Mouse (Mus musculus) liver, embryonic 15.5 days (tissue): Measurements from ENCODE around the gene Ube2cbp. TPM values are rescaled to one million over a fixed set of nuclear protein-coding genes. Genes with fewer than 3 reads are reported as not detected.

ENCODE experiments used
- ATAC-seq: fragments of 200-750 bp; cut with Nextera tagmentation; 2 replicates; pipeline ENCODE4 v1.8.0; 2017; ENCODE audit warnings: moderate number of reproducible peaks, mild to moderate bottlenecking, moderate library complexity; ENCODE audit not compliant: insufficient read depth
- H3K27ac ChIP-seq: fragments of 300-500 bp; sonication (generic); replicated peaks from 2 replicates; pipeline ENCODE4 v1.5.1; 2015; ENCODE audit warnings: mild to moderate bottlenecking, inconsistent platforms
- H3K27me3 ChIP-seq: fragments of 300-500 bp; sonication (generic); 2 replicates; pipeline ENCODE4 v1.6.1; 2015; ENCODE audit warnings: mild to moderate bottlenecking, inconsistent platforms
- H3K36me3 ChIP-seq: fragments of 300-500 bp; sonication (generic); replicated peaks from 2 replicates; pipeline ENCODE4 v1.6.1; 2015; ENCODE audit warnings: moderate library complexity, mild to moderate bottlenecking, inconsistent platforms
- H3K4me1 ChIP-seq: fragments of 300-500 bp; sonication (generic); replicated peaks from 2 replicates; pipeline ENCODE4 v1.6.1; 2015; ENCODE audit warnings: inconsistent platforms
- H3K4me2 ChIP-seq: fragments of 300-500 bp; sonication (generic); 2 replicates; pipeline ENCODE4 v1.6.1; 2015; ENCODE audit warnings: moderate library complexity, mild to moderate bottlenecking, inconsistent platforms
- H3K4me3 ChIP-seq: fragments of 300-500 bp; sonication (generic); replicated peaks from 2 replicates; pipeline ENCODE4 v1.5.1; 2015; ENCODE audit warnings: mild to moderate bottlenecking, inconsistent platforms
- H3K9ac ChIP-seq: fragments of 300-500 bp; sonication (generic); 2 replicates; pipeline ENCODE4 v1.6.1; 2015; ENCODE audit warnings: moderate library complexity, mild to moderate bottlenecking, inconsistent platforms
- H3K9me3 ChIP-seq: fragments of 300-500 bp; sonication (generic); replicated peaks from 2 replicates; pipeline ENCODE4 v1.6.1; 2016; ENCODE audit warnings: inconsistent platforms
- WGBS: fragments of 180-500 bp; shearing (Covaris S2); methylation state at CpG from one replicate; pipeline ENCODE4 v1.1.7; 2015; ENCODE audit warnings: mixed read lengths; ENCODE audit not compliant: insufficient replicate concordance; 5-methylcytosine and 5-hydroxymethylcytosine counted together
- polyA plus RNA-seq: library from polyadenylated mRNA; unstranded; fragments of >200 nt; fragmentation: Nextera tagmentation; extraction: Ambion mirVana; gene quantifications from 2 replicates; pipeline ENCODE4 v1.2.1, GENCODE M21; 2015

Gene Ube2cbp
- 1.8 and 2.3 TPM in 2 replicates for polyA plus RNA-seq

- Histone ChIP-seq H3K9me3 (no peaks in the 10 kb centered on the region), H3K4me3 (peak within 1 kb of the TSS; percentile 73), H3K27me3 (peaks cover 3% of the 10 kb centered on the region; the same call in 1 of the 2 replicates), H3K9ac (peak within 1 kb of the TSS; percentile 69), H3K36me3 (no peaks in the 10 kb centered on the region), H3K4me1 (peaks cover 30% of the 10 kb centered on the region), H3K27ac (peak within 1 kb of the TSS; percentile 68), H3K4me2 (peak within 1 kb of the TSS; percentile 97)
- WGBS = 2% methylated on average over 70 of the region's 70 CpGs
- peak; percentile 79 for ATAC-seq
Observed at GRCm38 (mm10) chr9:86464151-86465105, at the start of gene Ube2cbp. Ube2cbp (minus strand) TSS chr9:86464950.

GRCm38 (mm10) chr9:86514390-86514789 lies 49.6 kb upstream of the Ube2cbp start:
- H3K9ac ChIP-seq = no peak overlapping the region
- no peaks in the 10 kb centered on the region for H3K9me3 ChIP-seq
- H3K36me3 ChIP-seq = peaks cover 41% of the 10 kb centered on the region
- H3K27me3 ChIP-seq = no peaks in the 10 kb centered on the region
- no peak overlapping the region for H3K4me3 ChIP-seq
- no peaks in the 10 kb centered on the region for H3K4me1 ChIP-seq
- 61% methylated on average over 3 of the region's 3 CpGs for WGBS
- no peak for ATAC-seq
- H3K4me2 ChIP-seq = no peak overlapping the region
- no peak overlapping the region for H3K27ac ChIP-seq

DNA sequence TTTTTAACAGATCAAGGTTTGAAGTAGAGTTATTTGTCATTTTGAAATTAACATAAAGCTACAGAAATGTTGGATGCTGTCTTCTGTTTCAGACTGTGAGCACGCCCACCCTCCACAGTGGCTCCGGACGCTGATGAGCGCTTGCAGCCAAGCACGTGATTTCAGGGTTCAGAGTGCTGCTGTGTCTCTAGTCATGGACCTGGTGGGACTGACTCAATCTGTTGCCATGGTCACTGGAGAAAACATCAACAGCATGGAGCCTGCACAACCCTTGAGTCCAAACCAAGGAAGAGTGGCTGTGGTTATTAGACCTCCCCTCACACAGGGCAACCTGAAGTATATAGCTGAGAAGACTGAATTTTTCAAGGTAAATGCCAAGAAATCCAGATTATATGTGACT lies 49.0 kb upstream of the Ube2cbp start:
- WGBS = 80% methylated on average over 5 of the region's 5 CpGs

GRCm38 (mm10) chr9:86507437-86507836 lies 42.7 kb upstream of the Ube2cbp start:
- Histone ChIP-seq H3K27me3 (no peaks in the 10 kb centered on the region), H3K9me3 (no peaks in the 10 kb centered on the region), H3K4me3 (no peak overlapping the region), H3K9ac (no peak overlapping the region), H3K27ac (no peak overlapping the region), H3K4me2 (no peak overlapping the region), H3K36me3 (peaks cover 4% of the 10 kb centered on the region), H3K4me1 (peaks cover 4% of the 10 kb centered on the region)
- ATAC-seq = peak; percentile 78
- 29% methylated on average over 4 of the region's 4 CpGs for WGBS

More for the DNA sequence above, 49.0 kb upstream of the Ube2cbp start:
- Histone ChIP-seq H3K4me1 (no peaks in the 10 kb centered on the region), H3K36me3 (peaks cover 37% of the 10 kb centered on the region), H3K4me2 (no peak overlapping the region), H3K9ac (no peak overlapping the region), H3K27me3 (no peaks in the 10 kb centered on the region), H3K9me3 (no peaks in the 10 kb centered on the region), H3K27ac (no peak overlapping the region), H3K4me3 (no peak overlapping the region)
- ATAC-seq = no peak

DNA sequence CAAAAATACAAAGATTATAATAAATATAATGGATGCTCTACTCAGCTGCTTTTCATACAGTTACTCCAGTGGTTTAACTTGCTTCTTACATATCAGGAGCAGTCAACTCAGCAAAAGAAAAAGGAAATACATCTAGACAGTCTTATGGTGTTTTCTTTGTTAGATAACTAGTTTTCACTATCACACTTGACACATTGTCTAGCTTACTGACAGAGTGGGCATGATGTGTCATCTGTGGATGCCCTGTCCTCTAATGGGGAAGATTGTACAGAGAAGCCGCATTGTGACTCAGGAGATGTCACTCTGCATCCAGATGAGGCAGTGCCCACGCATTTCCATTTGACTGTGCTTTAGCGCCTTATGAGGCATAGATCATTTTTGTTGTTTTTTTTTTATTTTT lies 34.3 kb upstream of the Ube2cbp start:
- Histone ChIP-seq H3K4me1 (0 out of 2 replicates have a peak, but pooled peaks cover 2% of the 10 kb centered on the region), H3K9me3 (no peaks in the 10 kb centered on the region), H3K36me3 (peaks cover 13% of the 10 kb centered on the region), H3K4me3 (no peak overlapping the region), H3K27me3 (no peaks in the 10 kb centered on the region), H3K9ac (no peak overlapping the region), H3K27ac (no peak overlapping the region), H3K4me2 (no peak overlapping the region)
- peak; percentile 71 for ATAC-seq
- 48% methylated on average over 3 of the region's 3 CpGs for WGBS

DNA sequence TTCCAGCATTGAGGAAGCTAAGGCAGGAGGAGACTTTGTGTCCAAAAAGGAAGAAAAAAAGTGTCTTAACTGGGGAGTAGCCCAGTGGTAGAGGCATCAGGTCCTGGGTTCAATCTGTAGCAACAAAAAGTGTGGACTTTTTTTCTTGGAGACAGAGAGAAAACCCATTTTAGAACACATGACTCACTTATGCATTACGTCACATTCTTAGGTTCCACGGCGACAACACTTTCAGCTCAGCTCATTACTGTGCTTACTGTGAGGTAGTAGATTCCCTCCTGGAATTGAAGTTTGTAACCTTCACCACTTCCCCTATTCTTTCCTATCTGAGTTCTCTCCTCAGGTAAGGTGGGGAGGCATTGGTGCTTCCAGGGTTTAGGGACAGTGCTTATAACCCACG lies 31.5 kb upstream of the Ube2cbp start:
- Histone ChIP-seq H3K4me3 (no peak overlapping the region), H3K9me3 (no peaks in the 10 kb centered on the region), H3K27ac (no peak overlapping the region), H3K27me3 (no peaks in the 10 kb centered on the region), H3K9ac (no peak overlapping the region), H3K36me3 (peaks cover 21% of the 10 kb centered on the region), H3K4me2 (no peak overlapping the region), H3K4me1 (0 out of 2 replicates have a peak, but pooled peaks cover 2% of the 10 kb centered on the region)
- ATAC-seq = no peak
- 80% methylated on average over 4 of the region's 4 CpGs for WGBS

DNA sequence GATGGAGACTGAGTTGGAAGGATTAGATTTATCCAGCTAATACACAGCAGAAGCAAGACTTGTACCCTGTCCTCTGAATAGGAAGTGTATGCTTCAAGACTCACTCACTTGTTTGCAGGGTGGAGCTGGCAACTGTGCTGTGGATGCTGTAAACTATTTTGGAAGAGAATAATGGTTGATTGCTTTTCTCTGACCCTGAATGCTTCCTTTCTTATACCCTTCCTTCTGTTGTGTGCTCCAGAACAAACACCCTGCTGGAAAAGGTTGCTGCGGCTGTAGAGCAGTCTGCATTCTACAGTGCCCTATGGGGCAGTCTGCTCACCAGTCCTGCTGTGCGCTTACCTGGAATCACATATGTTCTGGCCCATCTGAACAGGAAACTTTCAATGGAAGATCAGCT lies 27.0 kb upstream of the Ube2cbp start:
- peaks cover 24% of the 10 kb centered on the region for H3K36me3 ChIP-seq
- no peak overlapping the region for H3K27ac ChIP-seq
- H3K9ac ChIP-seq = no peak overlapping the region
- H3K4me2 ChIP-seq = no peak overlapping the region
- ATAC-seq = no peak
- no peak overlapping the region for H3K4me3 ChIP-seq
- no peaks in the 10 kb centered on the region for H3K27me3 ChIP-seq
- H3K9me3 ChIP-seq = no peaks in the 10 kb centered on the region
- 86% methylated on average over 2 of the region's 2 CpGs for WGBS
- H3K4me1 ChIP-seq = no peaks in the 10 kb centered on the region

DNA sequence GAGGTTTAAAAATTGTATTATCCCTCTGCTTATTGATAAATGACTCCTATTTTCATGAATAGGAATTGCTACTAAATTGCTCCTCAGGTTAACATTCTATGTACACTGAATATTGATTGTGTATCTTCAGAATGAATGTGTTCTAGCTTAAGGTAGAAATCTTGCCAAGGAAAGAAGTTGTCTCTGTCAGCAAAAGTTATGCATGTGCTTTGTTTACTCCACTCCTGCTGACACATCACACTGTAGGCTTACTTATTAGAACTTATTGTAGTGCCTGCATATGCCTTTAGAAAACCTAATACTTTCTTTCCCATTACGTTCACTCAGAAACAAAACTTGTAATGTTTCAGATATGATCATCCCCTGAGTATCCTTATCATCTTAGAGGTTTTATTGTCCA lies 17.5 kb upstream of the Ube2cbp start:
- no peak overlapping the region for H3K9ac ChIP-seq
- no peaks in the 10 kb centered on the region for H3K36me3 ChIP-seq
- H3K4me2 ChIP-seq = no peak overlapping the region
- H3K27me3 ChIP-seq = no peaks in the 10 kb centered on the region
- no peaks in the 10 kb centered on the region for H3K9me3 ChIP-seq
- ATAC-seq = no peak
- no peaks in the 10 kb centered on the region for H3K4me1 ChIP-seq
- no peak overlapping the region for H3K4me3 ChIP-seq
- no peak overlapping the region for H3K27ac ChIP-seq
- WGBS = 74% methylated on average over 1 of the region's 1 CpGs

DNA sequence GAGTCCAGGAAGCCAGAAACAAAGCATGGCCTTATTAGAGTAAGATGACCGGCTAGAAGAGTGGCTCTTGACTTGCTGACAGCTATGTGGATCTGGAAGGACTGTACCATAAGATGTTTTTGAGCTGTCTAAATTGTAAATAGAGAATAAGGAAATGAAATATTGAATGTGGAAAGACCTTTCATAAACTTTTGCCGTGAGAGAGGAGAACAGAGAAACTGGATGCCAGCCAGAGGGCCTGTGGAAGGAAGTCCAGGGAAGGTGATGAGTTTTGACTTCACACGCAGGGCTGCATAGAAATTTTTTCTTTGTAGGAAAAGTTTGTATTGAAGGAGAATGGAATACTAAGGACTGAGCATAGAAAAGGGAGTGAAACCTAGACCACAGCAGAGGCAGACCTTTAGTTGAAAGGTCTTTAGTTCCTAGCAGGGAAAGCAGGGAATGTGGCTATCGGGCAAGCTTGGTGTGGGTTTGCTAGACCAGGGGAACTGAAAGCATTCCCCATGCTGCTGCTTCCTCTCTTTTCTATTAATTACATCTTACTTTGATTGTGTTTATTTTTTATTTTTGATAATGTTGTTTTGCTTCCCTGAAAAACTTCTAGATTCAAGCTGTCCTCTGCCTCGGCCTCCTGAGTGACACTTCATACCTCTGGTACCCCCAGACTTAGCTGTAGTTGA lies 13.8 kb upstream of the Ube2cbp start:
- 80% methylated on average over 5 of the region's 5 CpGs for WGBS
- Histone ChIP-seq H3K9me3 (no peaks in the 10 kb centered on the region), H3K9ac (no peak overlapping the region), H3K4me1 (0 out of 2 replicates have a peak, but pooled peaks cover 3% of the 10 kb centered on the region), H3K4me3 (no peak overlapping the region), H3K27me3 (no peaks in the 10 kb centered on the region), H3K36me3 (no peaks in the 10 kb centered on the region), H3K27ac (no peak overlapping the region), H3K4me2 (no peak overlapping the region)
- ATAC-seq = no peak

DNA sequence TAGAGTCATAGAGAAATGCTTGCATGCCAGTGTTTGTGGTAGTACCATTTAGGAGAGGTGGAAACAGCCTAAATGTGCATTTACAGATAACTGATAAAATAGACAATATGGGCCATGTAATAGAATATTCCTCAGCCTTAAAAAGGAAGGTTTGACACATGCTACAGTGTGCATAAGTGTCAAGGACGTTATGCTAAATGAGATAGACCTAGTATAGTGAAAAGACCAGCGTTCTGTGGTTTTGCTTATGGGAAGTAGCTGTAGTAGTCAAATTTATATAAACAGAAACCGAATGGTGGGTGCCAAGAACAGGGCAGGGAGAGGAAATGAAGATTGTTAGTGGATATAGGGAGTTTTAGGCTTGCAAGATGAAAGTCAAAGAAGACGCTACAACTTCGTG lies 12.0 kb upstream of the Ube2cbp start:
- H3K4me1 ChIP-seq = 0 out of 2 replicates have a peak, but pooled peaks cover 3% of the 10 kb centered on the region
- 25% methylated on average over 5 of the region's 5 CpGs for WGBS
- H3K36me3 ChIP-seq = no peaks in the 10 kb centered on the region
- no peaks in the 10 kb centered on the region for H3K27me3 ChIP-seq
- no peak overlapping the region for H3K4me3 ChIP-seq
- no peak overlapping the region for H3K9ac ChIP-seq
- H3K27ac ChIP-seq = no peak overlapping the region
- 0 out of 2 replicates have a peak, but pooled peaks have one; percentile 22 for ATAC-seq
- no peaks in the 10 kb centered on the region for H3K9me3 ChIP-seq
- H3K4me2 ChIP-seq = no peak overlapping the region

DNA sequence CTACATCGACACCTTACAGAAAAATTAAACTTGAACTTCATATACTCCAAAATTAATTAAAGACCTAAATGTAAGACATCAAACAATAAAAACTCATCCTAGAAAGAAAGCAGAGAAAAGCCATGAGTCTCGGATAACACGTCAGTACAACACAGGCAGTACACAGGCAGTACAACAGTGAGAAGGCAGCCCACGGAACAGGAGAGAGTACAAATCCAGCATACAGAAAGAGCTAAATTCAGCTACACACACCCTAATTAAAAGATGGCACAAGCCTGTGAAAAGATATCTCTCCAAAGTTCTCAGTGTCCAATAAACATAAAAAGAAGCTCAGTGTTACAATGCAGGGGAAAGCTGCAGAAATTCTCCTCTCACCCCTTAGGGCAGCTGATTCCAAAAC lies 11.2 kb upstream of the Ube2cbp start:
- no peak for ATAC-seq
- no peak overlapping the region for H3K4me2 ChIP-seq
- WGBS = 75% methylated on average over 4 of the region's 4 CpGs
- no peaks in the 10 kb centered on the region for H3K36me3 ChIP-seq
- H3K27ac ChIP-seq = no peak overlapping the region
- 0 out of 2 replicates have a peak, but pooled peaks cover 3% of the 10 kb centered on the region for H3K4me1 ChIP-seq
- H3K4me3 ChIP-seq = no peak overlapping the region
- H3K27me3 ChIP-seq = no peaks in the 10 kb centered on the region
- H3K9me3 ChIP-seq = no peaks in the 10 kb centered on the region
- no peak overlapping the region for H3K9ac ChIP-seq
